Mouse (Mus musculus): ENCODE measurements at regions not wholly inside any gene's neighbourhood (a gene's known extent, or its start where the extent isn't known, plus 50 kb on each side); places are given as distances from the start of the nearest gene placed in this dataset.

DNA sequence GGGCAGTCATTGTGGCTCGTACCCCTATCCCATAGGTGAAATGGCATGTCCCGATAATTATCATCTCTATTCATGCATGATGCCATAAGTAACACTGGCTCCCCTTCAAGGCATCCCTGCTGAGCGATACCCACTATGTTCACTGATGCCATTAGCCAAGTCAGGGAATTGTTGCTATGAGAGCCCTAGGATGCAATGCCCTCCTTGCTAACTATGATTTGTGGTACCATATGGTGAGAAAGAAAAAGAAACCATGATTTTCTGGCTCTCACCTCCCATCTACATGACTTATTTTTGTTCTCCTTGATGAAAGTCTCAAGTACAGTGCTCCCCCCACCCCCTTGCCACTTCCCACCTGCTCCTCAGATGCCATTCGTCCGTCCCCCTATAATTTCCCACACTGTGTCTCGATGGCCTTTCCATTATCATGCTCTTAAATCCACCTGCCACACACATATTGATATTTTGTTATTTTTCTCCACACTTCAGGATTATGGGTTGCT lies 527.1 kb downstream of the Galc start:
- intact Hi-C loops (cut with DNase I) = no loop called here
- DNase-seq = no peak

DNA sequence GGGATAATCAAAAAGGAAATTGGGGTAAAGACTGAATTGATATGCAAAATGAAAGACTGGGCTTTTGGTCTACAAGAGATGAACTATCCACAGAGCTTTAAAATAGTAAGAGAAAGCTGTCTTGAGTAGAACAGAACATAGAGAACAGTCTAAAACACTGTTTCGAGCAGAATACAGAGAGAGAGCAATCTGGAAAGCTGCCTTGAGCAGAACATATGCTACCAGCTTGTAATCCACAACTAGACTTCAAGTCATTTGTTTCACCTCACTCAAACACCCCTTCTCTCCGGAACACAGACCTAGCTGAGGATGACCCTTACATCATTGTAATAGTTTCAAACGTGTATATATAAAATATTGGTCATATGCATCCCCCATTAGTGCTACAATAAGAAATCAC lies 538.7 kb downstream of the Galc start:
- intact Hi-C loops (cut with DNase I) = no loop called here
- DNase-seq = no peak

DNA sequence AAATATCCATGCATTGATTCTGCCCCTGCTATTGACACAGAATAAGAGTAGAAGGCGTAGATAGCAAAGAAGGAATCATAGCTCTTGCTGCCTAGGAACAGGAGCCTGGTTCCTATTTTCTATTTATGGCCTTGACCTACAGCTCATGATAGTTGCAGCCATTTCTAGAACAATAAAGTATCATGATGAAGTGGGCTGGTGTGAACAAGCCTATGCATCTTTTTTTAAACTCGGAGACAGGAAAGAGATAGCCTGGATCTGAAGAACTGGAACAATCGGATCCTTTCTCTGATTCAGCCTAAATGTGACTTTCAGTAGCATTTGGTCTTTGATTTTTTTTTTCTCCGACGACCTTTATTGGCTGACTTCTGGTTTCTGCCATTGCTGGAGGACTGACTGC lies 541.4 kb downstream of the Galc start:
- intact Hi-C loops (cut with DNase I) = no loop called here
- no peak for DNase-seq

Data from heart, postnatal 36 days (tissue).